Mouse (Mus musculus): ENCODE results near the gene Mxd3.

DNA sequence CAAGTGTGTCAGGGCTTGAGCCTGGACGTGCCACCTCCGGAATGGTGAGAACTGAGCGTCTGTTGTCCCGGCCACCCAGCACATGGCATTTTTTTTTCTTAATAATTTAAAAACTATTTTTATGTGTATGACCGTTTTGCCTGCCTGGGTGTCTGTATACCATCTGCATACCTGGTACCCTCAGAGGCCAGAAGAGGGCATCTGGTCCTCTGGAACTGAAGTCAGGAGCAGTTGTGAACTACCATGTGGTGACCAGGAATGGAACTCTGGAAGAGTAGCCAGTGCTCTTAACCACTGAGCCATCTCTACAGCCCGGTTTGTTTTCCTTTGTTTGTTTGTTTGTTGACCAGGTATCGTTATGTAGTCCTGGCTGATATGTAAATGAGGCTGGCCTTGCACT lies 38.8 kb upstream of the Mxd3 start:
- TF ChIP-seq POLR2A (IDR thresholded peaks at IDR 0.05; ENCODE audit: borderline replicate concordance, low read depth, low read length) (no peak), CTCF (IDR thresholded peaks at IDR 0.05; ENCODE audit: low read depth, low read length) (no peak)
